Mouse (Mus musculus) B cell, adult 2 months (primary cell): ENCODE results near the gene Itgb3bp.

Experiments
- DNase-seq, 2 experiments: peaks; one replicate each; pipeline ENCODE4 v3.0.0; 2022

Itgb3bp gene

GRCm38 (mm10) chr4:99717905-99718304, 211.7 kb downstream of the Itgb3bp start:
- DNase-seq, result no peak

GRCm38 (mm10) chr4:99715783-99716416, 213.7 kb downstream of the Itgb3bp start:
- DNase-seq, result no peak
